Mouse (Mus musculus) lung, adult 2 months (tissue): ENCODE results near the gene Gm7137. TPM values are rescaled to one million over a fixed set of nuclear protein-coding genes. Genes with fewer than 3 reads are reported as not detected.
"Not testable (repeated sequence)": the region's sequence is repeated elsewhere in the genome, so short reads cannot be mapped to it uniquely, and the experiment has no call there.

Experiments
- DNase-seq: peaks from one replicate; pipeline ENCODE4 v3.0.0; 2022
- H3K4me1 ChIP-seq: fragments of 200-500 bp; 2 replicates; pipeline ENCODE4 v1.6.1; 2011; ENCODE audit warnings: low read length; ENCODE audit not compliant: control insufficient read depth, insufficient read depth
- H3K4me3 ChIP-seq: fragments of 200-500 bp; replicated peaks from 2 replicates; pipeline ENCODE3; 2011; ENCODE audit warnings: low read depth, mild to moderate bottlenecking, control low read depth, low read length; ENCODE audit errors: extremely low read depth
- CTCF ChIP-seq: fragments of 200-500 bp; IDR thresholded peaks from 2 replicates; pipeline ENCODE4 v1.5.1; 2011; ENCODE audit warnings: mild to moderate bottlenecking, low read length, control low read depth; ENCODE audit not compliant: insufficient read depth
- POLR2A ChIP-seq: fragments of 200-500 bp; IDR thresholded peaks from 2 replicates; pipeline ENCODE4 v1.6.1; 2011; ENCODE audit warnings: low read depth, mild to moderate bottlenecking, control low read depth, low read length, borderline replicate concordance; ENCODE audit errors: extremely low read depth
- WGBS: fragments of 180-500 bp; shearing (Covaris S2); methylation state at CpG from one replicate; pipeline ENCODE4 v1.1.7; 2018; 5-methylcytosine and 5-hydroxymethylcytosine counted together
- polyA plus RNA-seq: library from polyadenylated mRNA; depleted of rRNA; stranded (reverse); fragments of >200 nt; gene quantifications from 2 replicates; pipeline ENCODE4 v1.2.3, GENCODE M21; 2012; rRNA removed

The Gm7137 gene
- not detected in 2 replicates for polyA plus RNA-seq

DNA sequence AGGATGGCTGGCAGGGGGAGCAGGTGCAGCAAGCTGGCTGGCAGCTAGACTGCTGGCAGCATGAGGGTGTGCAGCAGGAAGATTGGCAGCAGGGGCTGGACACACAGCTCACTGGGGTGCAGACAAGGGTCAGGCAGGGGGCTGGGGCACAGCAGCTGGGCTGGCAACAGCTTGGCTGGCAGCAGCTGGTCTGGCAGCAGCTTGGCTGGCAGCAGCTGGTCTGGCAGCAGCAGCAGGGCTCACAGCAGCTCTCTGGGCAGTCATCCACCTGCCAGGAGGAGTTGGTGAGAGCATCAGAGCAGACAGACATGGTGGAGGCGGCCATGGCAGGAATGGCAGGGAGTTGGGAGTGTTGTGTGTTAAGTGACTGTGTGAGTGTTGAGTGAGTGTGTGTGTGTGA is at the start of gene Gm7137:
Gm7137 (minus strand) TSS at position 325 of the 400 bp plus-strand sequence.
- 13% methylated on average over 1 of the region's 1 CpGs for WGBS
- not testable (repeated sequence) for H3K4me1 ChIP-seq, DNase-seq, H3K4me3 ChIP-seq

- 57% methylated on average over 9 of the region's 9 CpGs for WGBS
- no peak for DNase-seq
- Histone ChIP-seq H3K4me1 (no peaks in the 10 kb centered on the region), H3K4me3 (no peak within 1 kb of the TSS)
- TF ChIP-seq POLR2A (no peak), CTCF (no peak)
Observed at GRCm38 (mm10) chr10:77835647-77836046, 47.6 kb upstream of the Gm7137 start, which contains the start of gene Krtap10-10. TSS of gene Krtap10-10 (plus strand) at chr10:77835947.

DNA sequence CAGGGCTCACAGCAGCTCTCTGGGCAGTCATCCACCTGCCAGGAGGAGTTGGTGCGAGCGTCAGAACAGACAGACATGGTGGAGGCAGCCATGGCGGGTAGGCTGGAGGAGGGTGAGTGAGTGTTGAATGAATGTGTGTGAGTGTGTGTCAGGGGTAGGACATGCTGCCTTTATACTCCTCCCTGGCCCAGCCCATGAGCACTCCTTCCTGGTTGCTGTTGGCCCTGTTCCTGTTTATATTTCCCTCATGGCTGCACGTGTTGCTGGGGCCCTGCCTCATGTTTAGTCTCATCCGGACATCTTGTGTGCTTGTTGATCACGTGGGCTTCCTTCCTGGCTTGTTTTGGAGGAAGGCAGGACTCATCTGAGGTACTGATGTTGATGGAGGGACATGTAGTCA is 39.0 kb upstream of the Gm7137 start, which contains the start of gene Krtap10-4:
Krtap10-4 (minus strand) TSS at position 145 of the 400 bp plus-strand sequence.
- no peaks in the 10 kb centered on the region for H3K4me1 ChIP-seq
- DNase-seq = no peak
- no peak for TF ChIP-seq CTCF
- no peak within 1 kb of the TSS for H3K4me3 ChIP-seq
- WGBS = 36% methylated on average over 6 of the region's 6 CpGs

- 47% methylated on average over 4 of the region's 4 CpGs for WGBS
- Histone ChIP-seq H3K4me1 (no peaks in the 10 kb centered on the region), H3K4me3 (no peak overlapping the region)
- no peak for DNase-seq
- TF ChIP-seq CTCF (no peak), POLR2A (no peak)
Observed at GRCm38 (mm10) chr10:77819203-77819602, 31.2 kb upstream of the Gm7137 start.

DNA sequence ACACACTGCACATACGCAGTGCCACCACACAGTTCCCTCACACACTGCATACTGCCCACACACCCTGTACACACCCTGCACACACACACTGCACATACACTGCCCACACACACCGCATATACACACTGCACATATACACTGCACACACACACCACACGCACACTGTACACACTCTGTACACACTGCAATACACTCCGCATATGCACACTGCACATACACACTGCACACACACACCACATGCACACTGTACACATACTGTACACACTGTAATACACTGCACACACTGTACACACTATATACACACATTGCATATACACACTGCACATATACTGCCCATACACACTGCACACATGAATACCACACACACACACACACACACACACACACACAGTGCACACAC is 30.5 kb upstream of the Gm7137 start:
- 98% methylated on average over 4 of the region's 4 CpGs for WGBS
- no peak for DNase-seq
- no peaks in the 10 kb centered on the region for H3K4me1 ChIP-seq
- no peak overlapping the region for H3K4me3 ChIP-seq
- no peak for TF ChIP-seq CTCF
- TF ChIP-seq POLR2A = no peak

DNA sequence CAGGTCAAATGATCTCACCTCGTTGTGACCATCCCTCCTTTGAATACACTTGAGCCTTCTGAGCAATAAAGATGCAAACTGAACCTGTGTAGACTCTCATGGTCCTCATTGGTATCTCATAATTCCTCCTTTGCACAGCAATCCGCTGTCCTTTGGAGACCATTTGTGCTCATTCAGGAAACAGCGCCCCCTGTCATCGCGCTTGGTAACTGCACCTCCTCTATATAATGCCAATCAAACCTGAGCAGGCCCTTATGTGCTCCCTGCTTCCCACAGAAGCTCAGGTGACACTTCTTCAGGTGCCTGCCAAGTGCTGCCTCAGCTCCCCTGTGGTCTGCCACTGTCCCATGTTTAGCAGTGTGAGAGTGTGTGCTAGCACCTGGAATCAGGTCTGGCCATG is 27.5 kb upstream of the Gm7137 start:
- peak; percentile 17 for DNase-seq
- no peak overlapping the region for H3K4me3 ChIP-seq
- WGBS = 17% methylated on average over 5 of the region's 5 CpGs
- no peaks in the 10 kb centered on the region for H3K4me1 ChIP-seq
- TF ChIP-seq POLR2A (no peak), CTCF (peak; percentile 47)

GRCm38 (mm10) chr10:77814382-77814781 is 26.4 kb upstream of the Gm7137 start, which contains the start of gene Gm2696:
TSS of gene Gm2696 (plus strand) at chr10:77814682.
- TF ChIP-seq POLR2A (no peak), CTCF (no peak)
- H3K4me1 ChIP-seq = no peaks in the 10 kb centered on the region
- DNase-seq = no peak
- WGBS = 31% methylated on average over 4 of the region's 4 CpGs
- H3K4me3 ChIP-seq = no peak within 1 kb of the TSS

DNA sequence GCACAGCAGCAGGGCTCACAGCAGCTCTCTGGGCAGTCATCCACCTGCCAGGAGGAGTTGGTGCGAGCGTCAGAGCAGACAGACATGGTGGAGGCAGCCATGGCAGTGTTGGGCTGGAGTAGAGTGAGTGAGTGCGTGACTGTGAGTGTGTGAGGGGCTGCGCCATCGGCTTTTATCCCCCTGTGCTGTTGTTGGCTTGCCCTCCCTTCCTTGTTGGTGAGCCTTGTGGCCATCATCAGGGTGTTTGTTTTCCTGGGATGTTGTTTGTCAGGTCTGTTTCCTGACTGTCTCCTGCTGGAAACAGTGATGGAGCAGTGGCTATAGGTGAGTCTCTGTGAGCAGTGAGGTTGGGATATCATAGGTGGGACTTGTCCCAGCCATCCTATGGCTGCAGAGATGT is 23.7 kb upstream of the Gm7137 start, which contains the start of gene Gm9507:
Gm9507 (minus strand) TSS at position 101 of the 400 bp plus-strand sequence.
- no peak for DNase-seq
- no peak within 1 kb of the TSS for H3K4me3 ChIP-seq
- WGBS = 49% methylated on average over 5 of the region's 5 CpGs
- no peak for TF ChIP-seq CTCF
- TF ChIP-seq POLR2A = no peak
- H3K4me1 ChIP-seq = no peaks in the 10 kb centered on the region

- no peak for DNase-seq
- H3K4me1 ChIP-seq = no peaks in the 10 kb centered on the region
- H3K4me3 ChIP-seq = no peak overlapping the region
- 30% methylated on average over 3 of the region's 3 CpGs for WGBS
- TF ChIP-seq POLR2A (no peak), CTCF (no peak)
Observed at GRCm38 (mm10) chr10:77804095-77804494, 16.1 kb upstream of the Gm7137 start.

DNA sequence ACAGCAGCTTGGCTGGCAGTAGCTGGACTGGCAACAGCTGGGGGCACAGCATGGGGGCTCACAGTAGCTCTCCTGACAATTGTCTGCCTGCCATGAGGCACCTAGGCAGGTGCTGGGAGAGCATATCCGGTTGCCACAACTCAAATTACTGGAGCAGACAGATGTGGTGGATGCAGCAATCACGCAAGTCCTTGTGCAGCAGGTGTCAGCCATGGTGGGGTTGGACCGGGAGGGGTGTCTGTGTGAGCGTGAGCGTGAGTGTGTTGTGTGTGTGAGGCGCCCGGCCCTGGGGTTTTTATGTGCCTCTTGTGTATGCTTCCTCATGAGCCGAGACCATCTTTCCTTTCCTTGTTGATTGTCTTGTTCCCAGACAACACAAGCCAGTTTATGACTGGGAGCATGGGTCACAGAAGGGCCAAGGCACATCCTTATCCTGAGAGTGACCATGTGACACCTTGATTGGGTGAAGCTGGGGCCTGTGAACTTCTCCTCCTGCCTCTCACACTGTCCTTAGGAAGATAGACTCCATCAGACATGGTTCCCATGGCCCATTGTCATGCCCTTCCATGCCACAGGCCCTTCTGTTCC is 11.0 kb upstream of the Gm7137 start, which contains the start of gene Gm19668:
Gm19668 (minus strand) TSS at position 213 of the 588 bp plus-strand sequence.
- H3K4me3 ChIP-seq = no peak within 1 kb of the TSS
- no peaks in the 10 kb centered on the region for H3K4me1 ChIP-seq
- WGBS = 64% methylated on average over 8 of the region's 8 CpGs
- no peak for DNase-seq
- TF ChIP-seq POLR2A (no peak), CTCF (no peak)

- H3K4me1 ChIP-seq, H3K4me3 ChIP-seq, DNase-seq: not testable (repeated sequence)
- 51% methylated on average over 3 of the region's 3 CpGs for WGBS
Observed at GRCm38 (mm10) chr10:77798164-77798920, 10.3 kb upstream of the Gm7137 start.
